Mouse (Mus musculus) kidney, embryonic 14.5 days (tissue): Measurements from ENCODE around the gene Gm7257. TPM values are rescaled to one million over a fixed set of nuclear protein-coding genes. Genes with fewer than 3 reads are reported as not detected.

Source experiments
- ATAC-seq: fragments of 200-750 bp; cut with Nextera tagmentation; 2 replicates; pipeline ENCODE4 v1.8.0; 2017; ENCODE audit warnings: moderate number of reproducible peaks, mild to moderate bottlenecking, moderate TSS enrichment, moderate library complexity; ENCODE audit not compliant: low FRiP score, low TSS enrichment
- H3K27ac ChIP-seq: fragments of 300-500 bp; sonication (generic); 2 replicates; pipeline ENCODE4 v1.5.1; 2014; ENCODE audit warnings: low read depth, mild to moderate bottlenecking, low read length, moderate library complexity, mixed read lengths
- H3K27me3 ChIP-seq: fragments of 300-500 bp; sonication (generic); 2 replicates; pipeline ENCODE4 v1.6.1; 2014; ENCODE audit warnings: mild to moderate bottlenecking, low read length; ENCODE audit not compliant: control insufficient read depth, insufficient read depth
- H3K36me3 ChIP-seq: fragments of 300-500 bp; sonication (generic); 2 replicates; pipeline ENCODE4 v1.6.1; 2014; ENCODE audit warnings: low read length, mixed read lengths; ENCODE audit not compliant: control insufficient read depth, insufficient read depth
- H3K4me1 ChIP-seq: fragments of 300-500 bp; sonication (generic); 2 replicates; pipeline ENCODE4 v1.6.1; 2014; ENCODE audit warnings: low read length, mixed read lengths; ENCODE audit not compliant: control insufficient read depth, insufficient read depth
- H3K4me2 ChIP-seq: fragments of 300-500 bp; sonication (generic); replicated peaks from 2 replicates; pipeline ENCODE4 v1.6.1; 2014; ENCODE audit warnings: low read depth, mild to moderate bottlenecking, low read length
- H3K4me3 ChIP-seq: fragments of 300-500 bp; sonication (generic); 2 replicates; pipeline ENCODE4 v1.5.1; 2014; ENCODE audit warnings: mild to moderate bottlenecking, low read length
- H3K9ac ChIP-seq: fragments of 300-500 bp; sonication (generic); 2 replicates; pipeline ENCODE4 v1.6.1; 2014; ENCODE audit warnings: low read depth, mild to moderate bottlenecking, low read length, moderate library complexity
- H3K9me3 ChIP-seq: fragments of 300-500 bp; sonication (generic); 2 replicates; pipeline ENCODE4 v1.6.1; 2016; ENCODE audit warnings: low read length; ENCODE audit not compliant: control insufficient read depth
- WGBS: fragments of 180-500 bp; shearing (Covaris S2); extraction: QIAGEN DNeasy Blood & Tissue Kit; methylation state at CpG from one replicate; pipeline ENCODE4 v1.1.7; 2014; 5-methylcytosine and 5-hydroxymethylcytosine counted together
- polyA plus RNA-seq: library from polyadenylated mRNA; unstranded; fragments of >200 nt; fragmentation: Nextera tagmentation; extraction: Ambion mirVana; gene quantifications from 2 replicates; pipeline ENCODE4 v1.2.1, GENCODE M21; 2014

The Gm7257 gene
- polyA plus RNA-seq, result not detected in 2 replicates

DNA sequence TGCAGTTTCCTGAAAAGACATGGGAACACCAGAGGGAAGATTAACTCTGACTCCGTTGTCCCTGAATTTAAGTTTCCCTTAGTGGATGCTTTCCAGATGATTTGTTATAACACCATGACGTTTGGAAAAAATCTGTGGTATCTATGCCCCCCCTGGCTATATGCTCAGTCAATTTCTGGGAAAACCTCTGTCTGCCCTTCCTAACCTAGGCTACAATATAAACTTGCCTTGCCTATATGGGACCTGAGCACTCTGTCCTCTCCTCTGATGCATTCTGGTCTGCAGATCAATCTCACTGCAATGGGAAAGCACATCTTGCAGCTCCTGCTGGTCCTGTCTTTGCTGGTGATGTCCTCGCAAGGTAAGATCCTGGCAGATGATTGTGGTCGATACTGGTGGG is at the start of gene Gm7257:
Gene Gm7257 (plus strand): TSS at position 301 of the 400 bp plus-strand sequence.
- WGBS, result 81% methylated on average over 4 of the region's 4 CpGs
- no peak within 1 kb of the TSS for H3K4me2 ChIP-seq
- H3K4me1 ChIP-seq, result no peaks in the 10 kb centered on the region
- no peak within 1 kb of the TSS for H3K4me3 ChIP-seq
- no peaks in the 10 kb centered on the region for H3K9me3 ChIP-seq
- no peak within 1 kb of the TSS for H3K27ac ChIP-seq
- H3K36me3 ChIP-seq, result no peaks in the 10 kb centered on the region
- H3K9ac ChIP-seq, result no peak within 1 kb of the TSS
- ATAC-seq, result no peak
- no peaks in the 10 kb centered on the region for H3K27me3 ChIP-seq

DNA sequence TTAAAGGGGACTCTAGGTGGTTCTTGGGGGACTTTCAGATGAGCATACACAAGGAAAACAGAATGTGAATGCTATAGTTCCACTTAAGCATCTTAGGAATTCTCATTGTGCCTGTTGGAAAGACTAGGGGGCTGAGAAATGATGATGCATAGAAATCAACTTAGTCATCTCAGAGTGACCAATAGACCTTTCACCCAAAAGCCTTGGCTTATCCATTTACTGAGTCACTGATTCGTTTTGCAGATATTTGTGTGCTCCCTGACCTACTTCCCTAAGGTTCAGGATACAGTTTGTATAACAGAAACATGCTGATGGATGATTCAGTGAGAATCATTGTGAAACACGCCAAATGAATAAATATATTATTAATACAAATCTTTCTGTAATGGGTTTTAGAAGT is 28.7 kb upstream of the Gm7257 start:
- ATAC-seq, result no peak
- H3K4me1 ChIP-seq, result no peaks in the 10 kb centered on the region
- WGBS, result 61% methylated on average over 2 of the region's 2 CpGs

DNA sequence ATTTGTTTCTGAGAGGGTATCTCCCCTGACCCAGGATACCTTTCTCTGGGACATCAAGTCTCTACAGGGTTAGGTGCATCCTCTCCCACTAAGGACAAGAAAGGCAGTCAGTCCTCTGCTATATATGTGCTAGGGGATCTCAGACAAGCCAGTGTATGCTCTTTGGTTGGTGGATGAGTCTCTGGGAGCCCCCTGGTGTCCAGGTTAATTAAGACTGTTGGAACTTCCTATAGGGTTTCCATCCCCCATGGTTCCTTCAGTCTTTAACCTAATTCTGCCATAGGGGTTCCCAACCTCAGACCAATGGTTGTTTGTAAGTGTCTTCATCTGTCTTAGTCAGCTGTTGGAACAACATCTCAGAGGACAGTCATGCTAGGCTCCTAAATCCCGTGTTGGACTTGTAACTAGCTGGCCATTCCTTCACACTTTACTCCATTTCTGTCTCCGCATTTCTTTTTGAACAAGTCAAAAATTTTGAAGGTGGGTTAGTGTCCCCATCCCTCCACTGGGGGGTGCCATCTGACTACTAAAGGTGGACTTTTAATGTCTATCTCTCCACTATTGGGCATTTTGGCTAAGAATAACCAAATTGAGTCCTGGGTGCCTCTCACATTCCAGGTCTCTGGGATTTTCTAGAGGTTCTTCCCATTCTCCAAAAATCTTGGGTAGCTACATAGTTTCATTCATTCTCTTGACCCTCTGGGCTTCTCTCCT is 3.5 kb downstream of the Gm7257 start:
- H3K27me3 ChIP-seq, result no peaks in the 10 kb centered on the region
- WGBS, result 37% methylated on average over 2 of the region's 2 CpGs
- H3K9ac ChIP-seq, result no peak overlapping the region
- no peaks in the 10 kb centered on the region for H3K4me1 ChIP-seq
- no peak overlapping the region for H3K4me3 ChIP-seq
- no peak overlapping the region for H3K27ac ChIP-seq
- no peaks in the 10 kb centered on the region for H3K9me3 ChIP-seq
- H3K4me2 ChIP-seq, result no peak overlapping the region
- no peaks in the 10 kb centered on the region for H3K36me3 ChIP-seq
- no peak for ATAC-seq

More for the DNA sequence above, 28.7 kb upstream of the Gm7257 start:
- Histone ChIP-seq H3K27ac (no peak overlapping the region), H3K4me2 (no peak overlapping the region), H3K9ac (no peak overlapping the region), H3K36me3 (no peaks in the 10 kb centered on the region), H3K4me3 (no peak overlapping the region), H3K27me3 (no peaks in the 10 kb centered on the region), H3K9me3 (peaks cover 2% of the 10 kb centered on the region; the same call in 1 of the 2 replicates)

GRCm38 (mm10) chr9:36475338-36475737 is 43.7 kb downstream of the Gm7257 start, which contains the start of gene Gm9513:
TSS of gene Gm9513 (plus strand) at chr9:36475638.
- H3K27ac ChIP-seq, result no peak within 1 kb of the TSS
- WGBS, result 66% methylated on average over 3 of the region's 3 CpGs
- no peak within 1 kb of the TSS for H3K4me3 ChIP-seq
- H3K27me3 ChIP-seq, result no peaks in the 10 kb centered on the region
- H3K9me3 ChIP-seq, result peaks cover 4% of the 10 kb centered on the region; the same call in 1 of the 2 replicates
- no peak within 1 kb of the TSS for H3K9ac ChIP-seq
- no peaks in the 10 kb centered on the region for H3K4me1 ChIP-seq
- H3K4me2 ChIP-seq, result no peak within 1 kb of the TSS
- H3K36me3 ChIP-seq, result no peaks in the 10 kb centered on the region
- ATAC-seq, result no peak

Other genes with a start within 250 kb of the Gm7257 start
- gene Gm9513, start 43.8 kb downstream of the Gm7257 start, polyA plus RNA-seq, result not detected in 2 replicates
- gene Gm5615, start 110.1 kb downstream of the Gm7257 start, polyA plus RNA-seq, result not detected in 2 replicates
- gene Gm17689, start 150.8 kb downstream of the Gm7257 start, polyA plus RNA-seq, result not detected in 2 replicates
- not detected in 2 replicates for gene A630095E13Rik, start 211.5 kb downstream of the Gm7257 start, polyA plus RNA-seq